Mouse (Mus musculus): ENCODE data around the gene Cald1. TPM values are rescaled to one million over a fixed set of nuclear protein-coding genes. Genes with fewer than 3 reads are reported as not detected.

The Cald1 gene
- polyA plus RNA-seq, 1 experiment, result 5.0 TPM

- no peak overlapping the region for H3K27ac ChIP-seq (ENCODE audit: control insufficient read depth, insufficient read depth, low read depth, low read length)
- peaks cover 6% of the 10 kb centered on the region for H3K4me1 ChIP-seq (ENCODE audit: control insufficient read depth, insufficient read depth, low read length)
- TF ChIP-seq CTCF (IDR thresholded peaks at IDR 0.05; ENCODE audit: control insufficient read depth, insufficient read depth, insufficient replicate concordance, low read depth, low read length) (no peak), POLR2A (IDR thresholded peaks at IDR 0.05; ENCODE audit: control insufficient read depth, low read depth, low read length) (no peak)
- H3K36me3 ChIP-seq (ENCODE audit: control insufficient read depth, insufficient read depth, low read length), result no peaks in the 10 kb centered on the region
- H3K27me3 ChIP-seq (ENCODE audit: control insufficient read depth, insufficient read depth, low read length), result no peaks in the 10 kb centered on the region
- no peak overlapping the region for H3K4me3 ChIP-seq (ENCODE audit: control insufficient read depth, low read depth, low read length)
Observed at GRCm38 (mm10) chr6:34725660-34726059, 127.4 kb downstream of the Cald1 start.

- no peak for TF ChIP-seq POLR2A (IDR thresholded peaks at IDR 0.05; ENCODE audit: control insufficient read depth, low read depth, low read length)
- TF ChIP-seq CTCF (IDR thresholded peaks at IDR 0.05; ENCODE audit: control insufficient read depth, insufficient read depth, insufficient replicate concordance, low read depth, low read length), result no peak
- no peak overlapping the region for H3K4me3 ChIP-seq (ENCODE audit: control insufficient read depth, low read depth, low read length)
- H3K4me1 ChIP-seq (ENCODE audit: control insufficient read depth, insufficient read depth, low read length), result peaks cover 6% of the 10 kb centered on the region
- H3K36me3 ChIP-seq (ENCODE audit: control insufficient read depth, insufficient read depth, low read length), result no peaks in the 10 kb centered on the region
- no peaks in the 10 kb centered on the region for H3K27me3 ChIP-seq (ENCODE audit: control insufficient read depth, insufficient read depth, low read length)
- no peak overlapping the region for H3K27ac ChIP-seq (ENCODE audit: control insufficient read depth, insufficient read depth, low read depth, low read length)
Observed at GRCm38 (mm10) chr6:34726104-34726503, 127.8 kb downstream of the Cald1 start.

- Histone ChIP-seq H3K27me3 (ENCODE audit: control insufficient read depth, insufficient read depth, low read length) (no peaks in the 10 kb centered on the region), H3K27ac (ENCODE audit: control insufficient read depth, insufficient read depth, low read depth, low read length) (no peak overlapping the region), H3K4me3 (ENCODE audit: control insufficient read depth, low read depth, low read length) (no peak overlapping the region), H3K4me1 (ENCODE audit: control insufficient read depth, insufficient read depth, low read length) (peaks cover 6% of the 10 kb centered on the region), H3K36me3 (ENCODE audit: control insufficient read depth, insufficient read depth, low read length) (no peaks in the 10 kb centered on the region)
- no peak for TF ChIP-seq CTCF (IDR thresholded peaks at IDR 0.05; ENCODE audit: control insufficient read depth, insufficient read depth, insufficient replicate concordance, low read depth, low read length)
- no peak for TF ChIP-seq POLR2A (IDR thresholded peaks at IDR 0.05; ENCODE audit: control insufficient read depth, low read depth, low read length)
Observed at GRCm38 (mm10) chr6:34727316-34727983, 129.2 kb downstream of the Cald1 start.

- Histone ChIP-seq H3K27me3 (ENCODE audit: control insufficient read depth, insufficient read depth, low read length) (no peaks in the 10 kb centered on the region), H3K36me3 (ENCODE audit: control insufficient read depth, insufficient read depth, low read length) (no peaks in the 10 kb centered on the region), H3K4me1 (ENCODE audit: control insufficient read depth, insufficient read depth, low read length) (peaks cover 6% of the 10 kb centered on the region), H3K27ac (ENCODE audit: control insufficient read depth, insufficient read depth, low read depth, low read length) (no peak overlapping the region), H3K4me3 (ENCODE audit: control insufficient read depth, low read depth, low read length) (no peak overlapping the region)
- TF ChIP-seq CTCF (IDR thresholded peaks at IDR 0.05; ENCODE audit: control insufficient read depth, insufficient read depth, insufficient replicate concordance, low read depth, low read length), result no peak
- no peak for TF ChIP-seq POLR2A (IDR thresholded peaks at IDR 0.05; ENCODE audit: control insufficient read depth, low read depth, low read length)
Observed at GRCm38 (mm10) chr6:34729449-34730151, 131.3 kb downstream of the Cald1 start.

GRCm38 (mm10) chr6:34731007-34731406 lies 132.7 kb downstream of the Cald1 start:
- TF ChIP-seq CTCF (IDR thresholded peaks at IDR 0.05; ENCODE audit: control insufficient read depth, insufficient read depth, insufficient replicate concordance, low read depth, low read length), result no peak
- no peak for TF ChIP-seq POLR2A (IDR thresholded peaks at IDR 0.05; ENCODE audit: control insufficient read depth, low read depth, low read length)

GRCm38 (mm10) chr6:34731529-34731928 lies 133.2 kb downstream of the Cald1 start:
- Histone ChIP-seq H3K27me3 (ENCODE audit: control insufficient read depth, insufficient read depth, low read length) (no peaks in the 10 kb centered on the region), H3K4me3 (ENCODE audit: control insufficient read depth, low read depth, low read length) (no peak overlapping the region), H3K36me3 (ENCODE audit: control insufficient read depth, insufficient read depth, low read length) (no peaks in the 10 kb centered on the region), H3K4me1 (ENCODE audit: control insufficient read depth, insufficient read depth, low read length) (peaks cover 6% of the 10 kb centered on the region), H3K27ac (ENCODE audit: control insufficient read depth, insufficient read depth, low read depth, low read length) (no peak overlapping the region)
- TF ChIP-seq POLR2A (IDR thresholded peaks at IDR 0.05; ENCODE audit: control insufficient read depth, low read depth, low read length) (no peak), CTCF (IDR thresholded peaks at IDR 0.05; ENCODE audit: control insufficient read depth, insufficient read depth, insufficient replicate concordance, low read depth, low read length) (no peak)

More at GRCm38 (mm10) chr6:34731007-34731406, 132.7 kb downstream of the Cald1 start:
- H3K4me1 ChIP-seq (ENCODE audit: control insufficient read depth, insufficient read depth, low read length), result peaks cover 6% of the 10 kb centered on the region
- no peaks in the 10 kb centered on the region for H3K27me3 ChIP-seq (ENCODE audit: control insufficient read depth, insufficient read depth, low read length)
- no peak overlapping the region for H3K4me3 ChIP-seq (ENCODE audit: control insufficient read depth, low read depth, low read length)
- no peaks in the 10 kb centered on the region for H3K36me3 ChIP-seq (ENCODE audit: control insufficient read depth, insufficient read depth, low read length)
- no peak overlapping the region for H3K27ac ChIP-seq (ENCODE audit: control insufficient read depth, insufficient read depth, low read depth, low read length)

- Histone ChIP-seq H3K27ac (ENCODE audit: control insufficient read depth, insufficient read depth, low read depth, low read length) (no peak overlapping the region), H3K4me3 (ENCODE audit: control insufficient read depth, low read depth, low read length) (no peak overlapping the region), H3K27me3 (ENCODE audit: control insufficient read depth, insufficient read depth, low read length) (no peaks in the 10 kb centered on the region), H3K36me3 (ENCODE audit: control insufficient read depth, insufficient read depth, low read length) (no peaks in the 10 kb centered on the region), H3K4me1 (ENCODE audit: control insufficient read depth, insufficient read depth, low read length) (no peaks in the 10 kb centered on the region)
- no peak for TF ChIP-seq CTCF (IDR thresholded peaks at IDR 0.05; ENCODE audit: control insufficient read depth, insufficient read depth, insufficient replicate concordance, low read depth, low read length)
- TF ChIP-seq POLR2A (IDR thresholded peaks at IDR 0.05; ENCODE audit: control insufficient read depth, low read depth, low read length), result no peak
Observed at GRCm38 (mm10) chr6:34734940-34735695, 136.8 kb downstream of the Cald1 start.
